Mouse (Mus musculus) T-cell, adult 2 months (primary cell): ENCODE results near the gene Lin37.

Experiments
- DNase-seq: peaks from one replicate; pipeline ENCODE4 v3.0.0; 2022; ENCODE audit warnings: low spot score

The Lin37 gene

GRCm38 (mm10) chr7:30552102-30553020 is 7.3 kb downstream of the Lin37 start, which contains the start of the genes Hspb6 and Proser3:
Gene Hspb6 (plus strand): TSS chr7:30552178.
Gene Proser3 (minus strand): TSS chr7:30552299.
- peak; percentile 95 for DNase-seq

- DNase-seq, result no peak
Observed at GRCm38 (mm10) chr7:30551445-30552101, 8.1 kb downstream of the Lin37 start.

- DNase-seq, result no peak
Observed at GRCm38 (mm10) chr7:30550603-30551002, 9.0 kb downstream of the Lin37 start.

GRCm38 (mm10) chr7:30549880-30550279 is 9.8 kb downstream of the Lin37 start:
- DNase-seq, result no peak

GRCm38 (mm10) chr7:30544327-30544726 is 15.3 kb downstream of the Lin37 start:
- no peak for DNase-seq

GRCm38 (mm10) chr7:30540572-30540971 is 19.1 kb downstream of the Lin37 start:
- no peak for DNase-seq

- DNase-seq, result peak; percentile 95
Observed at GRCm38 (mm10) chr7:30534633-30535577, 24.7 kb downstream of the Lin37 start, which contains the start of gene Arhgap33. Gene Arhgap33 (minus strand): TSS chr7:30535060.

GRCm38 (mm10) chr7:30533941-30534632 is 25.6 kb downstream of the Lin37 start:
- DNase-seq, result no peak

- DNase-seq, result no peak
Observed at GRCm38 (mm10) chr7:30532931-30533330, 26.7 kb downstream of the Lin37 start.

- no peak for DNase-seq
Observed at GRCm38 (mm10) chr7:30531291-30531815, 28.3 kb downstream of the Lin37 start.

- no peak for DNase-seq
Observed at GRCm38 (mm10) chr7:30526981-30527380, 32.7 kb downstream of the Lin37 start.

- no peak for DNase-seq
Observed at GRCm38 (mm10) chr7:30526399-30526798, 33.2 kb downstream of the Lin37 start.

GRCm38 (mm10) chr7:30525954-30526353 is 33.7 kb downstream of the Lin37 start:
- no peak for DNase-seq

- no peak for DNase-seq
Observed at GRCm38 (mm10) chr7:30524487-30524886, 35.2 kb downstream of the Lin37 start.

GRCm38 (mm10) chr7:30522871-30523270 is 36.8 kb downstream of the Lin37 start:
- DNase-seq, result no peak

GRCm38 (mm10) chr7:30520856-30521255 is 38.8 kb downstream of the Lin37 start:
- no peak for DNase-seq

GRCm38 (mm10) chr7:30520396-30520795 is 39.2 kb downstream of the Lin37 start:
- no peak for DNase-seq

- DNase-seq, result no peak
Observed at GRCm38 (mm10) chr7:30518325-30518724, 41.3 kb downstream of the Lin37 start.

GRCm38 (mm10) chr7:30515003-30515760 is 44.5 kb downstream of the Lin37 start:
- DNase-seq, result no peak

GRCm38 (mm10) chr7:30508061-30508460 is 51.6 kb downstream of the Lin37 start:
- DNase-seq, result no peak
